Mouse (Mus musculus): ENCODE data around the gene Gm38100. TPM values are rescaled to one million over a fixed set of nuclear protein-coding genes. Genes with fewer than 3 reads are reported as not detected.

Gene Gm38100
- polyA plus RNA-seq, 1 experiment from 2014 or later: not detected

DNA sequence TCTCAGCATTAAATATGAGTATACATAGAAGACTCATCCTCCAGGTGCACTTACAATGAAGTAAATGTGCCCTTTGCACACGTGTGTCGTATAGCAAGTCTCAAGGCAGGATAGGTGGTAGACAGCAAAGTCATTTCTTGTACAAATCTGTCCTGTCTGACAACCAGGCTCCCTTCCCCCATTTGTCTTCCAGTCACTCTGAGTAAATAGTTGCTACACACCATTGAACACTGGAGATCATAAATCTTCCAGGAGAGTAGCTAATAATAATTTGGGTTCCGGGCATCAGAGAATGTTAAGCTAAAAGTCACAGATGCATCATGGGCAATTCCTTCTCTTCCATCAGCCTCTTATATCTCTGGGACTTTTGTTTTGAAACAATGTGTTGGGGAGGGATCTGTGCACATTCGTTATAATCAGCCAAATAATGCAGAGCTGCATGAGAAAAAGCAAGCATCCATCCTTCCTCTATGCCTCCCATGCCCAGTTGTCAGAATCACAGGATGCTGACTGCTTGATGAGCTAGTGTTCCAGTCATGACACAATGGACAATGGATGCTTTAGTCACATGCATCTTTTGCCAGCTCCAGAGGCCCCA is 26.7 kb downstream of the Gm38100 start:
- DNase-seq (no peak), ATAC-seq (ENCODE audit: low FRiP score, low TSS enrichment) (no peak)
- H3K27ac ChIP-seq (replicated peaks; ENCODE audit: low read depth, low read length): no peak overlapping the region
- no peak overlapping the region for H3K9ac ChIP-seq (replicated peaks; ENCODE audit: low read length)
- H3K27me3 ChIP-seq (ENCODE audit: control insufficient read depth, insufficient read depth, low read length): no peaks in the 10 kb centered on the region
- H3K9me3 ChIP-seq (ENCODE audit: control insufficient read depth, low read length): no peaks in the 10 kb centered on the region
- no peaks in the 10 kb centered on the region for H3K4me1 ChIP-seq (ENCODE audit: control insufficient read depth, insufficient read depth, low read length)
- 81% methylated on average over 4 of the region's 4 CpGs for WGBS
- no peaks in the 10 kb centered on the region for H3K36me3 ChIP-seq (ENCODE audit: control insufficient read depth, insufficient read depth, low read length)
- H3K4me2 ChIP-seq (ENCODE audit: low read length): no peak overlapping the region
- H3K4me3 ChIP-seq (replicated peaks; ENCODE audit: low read depth, low read length): no peak overlapping the region

DNA sequence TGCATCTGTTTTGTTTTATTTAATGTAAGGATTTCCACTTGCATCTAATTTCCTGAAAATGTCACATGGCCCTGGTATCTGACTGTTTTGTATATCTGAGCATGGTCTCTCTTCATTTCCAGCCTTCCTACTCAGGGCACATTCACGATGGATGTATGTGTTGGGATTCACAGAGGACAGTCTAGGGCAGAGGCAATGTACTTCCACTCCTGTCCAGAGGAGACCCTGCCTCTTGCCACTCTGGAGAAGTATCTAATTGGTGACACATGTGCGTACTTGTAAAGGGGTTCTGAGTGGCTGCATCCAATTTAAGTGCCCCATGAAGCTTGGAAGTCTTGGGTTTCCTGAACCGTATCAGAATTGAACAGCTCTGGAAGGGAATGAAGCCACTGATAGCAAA is 30.3 kb downstream of the Gm38100 start:
- ATAC-seq (ENCODE audit: low FRiP score, low TSS enrichment) (no peak), DNase-seq (no peak)
- Histone ChIP-seq H3K27ac (replicated peaks; ENCODE audit: low read depth, low read length) (no peak overlapping the region), H3K4me1 (ENCODE audit: control insufficient read depth, insufficient read depth, low read length) (no peaks in the 10 kb centered on the region), H3K4me2 (ENCODE audit: low read length) (no peak overlapping the region), H3K4me3 (replicated peaks; ENCODE audit: low read depth, low read length) (no peak overlapping the region), H3K9me3 (ENCODE audit: control insufficient read depth, low read length) (no peaks in the 10 kb centered on the region), H3K27me3 (ENCODE audit: control insufficient read depth, insufficient read depth, low read length) (no peaks in the 10 kb centered on the region), H3K36me3 (ENCODE audit: control insufficient read depth, insufficient read depth, low read length) (no peaks in the 10 kb centered on the region), H3K9ac (replicated peaks; ENCODE audit: low read length) (no peak overlapping the region)
- 81% methylated on average over 3 of the region's 3 CpGs for WGBS

DNA sequence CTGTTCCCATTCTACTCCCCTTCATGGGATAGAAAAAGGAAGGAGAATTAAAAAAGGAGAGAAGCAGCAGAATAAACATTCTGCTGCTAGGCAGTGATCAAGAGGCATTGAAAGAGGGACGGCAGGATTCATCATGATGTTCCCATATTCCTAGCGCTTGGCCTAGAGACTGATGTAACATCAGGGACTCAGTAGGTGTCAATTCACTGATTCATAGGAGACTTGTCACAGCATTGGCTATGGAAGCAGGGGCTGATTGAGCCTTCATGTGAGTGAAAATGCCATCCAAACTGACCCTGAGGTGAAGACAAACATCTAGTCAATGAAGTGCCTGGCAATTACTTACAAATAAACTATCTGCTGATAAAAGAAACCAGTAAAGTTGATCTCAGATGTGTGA is 30.7 kb downstream of the Gm38100 start:
- Histone ChIP-seq H3K4me1 (ENCODE audit: control insufficient read depth, insufficient read depth, low read length) (no peaks in the 10 kb centered on the region), H3K9me3 (ENCODE audit: control insufficient read depth, low read length) (no peaks in the 10 kb centered on the region), H3K4me2 (ENCODE audit: low read length) (no peak overlapping the region), H3K4me3 (replicated peaks; ENCODE audit: low read depth, low read length) (no peak overlapping the region), H3K27me3 (ENCODE audit: control insufficient read depth, insufficient read depth, low read length) (no peaks in the 10 kb centered on the region), H3K27ac (replicated peaks; ENCODE audit: low read depth, low read length) (no peak overlapping the region), H3K9ac (replicated peaks; ENCODE audit: low read length) (no peak overlapping the region), H3K36me3 (ENCODE audit: control insufficient read depth, insufficient read depth, low read length) (no peaks in the 10 kb centered on the region)
- no peak for ATAC-seq (ENCODE audit: low FRiP score, low TSS enrichment)
- DNase-seq: no peak
- 87% methylated on average over 2 of the region's 2 CpGs for WGBS

DNA sequence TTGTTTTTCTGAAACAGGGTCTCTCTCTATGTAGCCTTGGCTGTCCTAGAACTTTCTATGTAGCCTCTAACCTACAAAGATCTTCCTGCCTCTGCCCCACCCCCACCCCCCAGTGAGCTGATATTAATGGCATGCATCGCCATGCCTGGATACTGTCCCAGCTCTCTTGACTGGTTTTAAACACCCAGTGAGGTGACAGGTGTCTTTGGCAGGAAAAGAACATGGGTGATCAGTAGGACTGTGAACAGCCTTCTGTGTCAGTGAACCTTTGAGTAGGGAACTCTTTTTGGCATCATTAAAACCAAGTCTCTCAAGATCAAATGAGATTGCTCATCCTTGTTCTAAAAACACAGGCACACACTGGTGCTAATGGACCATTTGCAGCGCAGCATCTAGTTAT is 41.7 kb downstream of the Gm38100 start:
- DNase-seq (no peak), ATAC-seq (ENCODE audit: low FRiP score, low TSS enrichment) (no peak)
- Histone ChIP-seq H3K36me3 (ENCODE audit: control insufficient read depth, insufficient read depth, low read length) (no peaks in the 10 kb centered on the region), H3K9me3 (ENCODE audit: control insufficient read depth, low read length) (no peaks in the 10 kb centered on the region), H3K4me1 (ENCODE audit: control insufficient read depth, insufficient read depth, low read length) (no peaks in the 10 kb centered on the region), H3K4me3 (replicated peaks; ENCODE audit: low read depth, low read length) (no peak overlapping the region), H3K27ac (replicated peaks; ENCODE audit: low read depth, low read length) (no peak overlapping the region), H3K9ac (replicated peaks; ENCODE audit: low read length) (no peak overlapping the region), H3K27me3 (ENCODE audit: control insufficient read depth, insufficient read depth, low read length) (no peaks in the 10 kb centered on the region), H3K4me2 (ENCODE audit: low read length) (no peak overlapping the region)
- 93% methylated on average over 2 of the region's 2 CpGs for WGBS

DNA sequence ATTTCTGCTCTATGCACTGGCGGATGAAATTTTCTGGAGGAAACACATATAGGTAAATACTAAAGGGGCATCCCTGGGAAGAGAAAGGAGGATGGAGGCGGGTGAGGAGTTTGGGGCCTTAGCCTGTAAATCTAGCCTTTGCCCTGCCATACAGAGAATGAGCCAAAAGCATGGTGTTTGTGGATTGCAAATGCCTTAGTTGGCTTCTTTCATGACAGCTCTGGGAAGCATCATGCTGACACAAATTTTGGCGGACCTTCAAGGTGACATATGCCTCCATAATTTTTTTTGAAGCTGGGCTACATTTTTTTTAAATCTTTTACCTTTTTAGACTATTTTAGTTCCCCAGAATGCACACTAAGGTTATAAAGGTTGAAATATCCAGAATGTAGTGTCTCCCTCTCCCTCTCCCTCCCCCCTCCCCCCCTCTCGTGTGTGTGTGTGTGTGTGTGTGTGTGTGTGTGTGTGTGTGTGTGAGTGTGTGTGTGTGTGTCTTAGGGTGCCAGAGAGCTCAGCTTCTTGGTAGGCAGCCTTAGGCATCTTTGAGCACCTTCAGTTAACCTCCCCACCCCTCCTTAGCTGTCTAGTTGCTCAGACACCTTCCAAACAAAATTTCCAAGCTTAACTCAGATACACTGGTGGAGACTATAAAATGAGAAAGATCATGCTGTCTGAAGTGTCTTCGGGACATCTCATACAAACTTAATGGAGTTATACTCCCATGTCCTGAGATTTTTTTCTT is 47.0 kb downstream of the Gm38100 start:
- 96% methylated on average over 4 of the region's 5 CpGs for WGBS
- Histone ChIP-seq H3K27ac (replicated peaks; ENCODE audit: low read depth, low read length) (no peak overlapping the region), H3K9me3 (ENCODE audit: control insufficient read depth, low read length) (no peaks in the 10 kb centered on the region), H3K27me3 (ENCODE audit: control insufficient read depth, insufficient read depth, low read length) (no peaks in the 10 kb centered on the region), H3K4me3 (replicated peaks; ENCODE audit: low read depth, low read length) (no peak overlapping the region), H3K4me2 (ENCODE audit: low read length) (no peak overlapping the region), H3K9ac (replicated peaks; ENCODE audit: low read length) (no peak overlapping the region), H3K36me3 (ENCODE audit: control insufficient read depth, insufficient read depth, low read length) (no peaks in the 10 kb centered on the region), H3K4me1 (ENCODE audit: control insufficient read depth, insufficient read depth, low read length) (no peaks in the 10 kb centered on the region)
- no peak for DNase-seq
- no peak for ATAC-seq (ENCODE audit: low FRiP score, low TSS enrichment)

DNA sequence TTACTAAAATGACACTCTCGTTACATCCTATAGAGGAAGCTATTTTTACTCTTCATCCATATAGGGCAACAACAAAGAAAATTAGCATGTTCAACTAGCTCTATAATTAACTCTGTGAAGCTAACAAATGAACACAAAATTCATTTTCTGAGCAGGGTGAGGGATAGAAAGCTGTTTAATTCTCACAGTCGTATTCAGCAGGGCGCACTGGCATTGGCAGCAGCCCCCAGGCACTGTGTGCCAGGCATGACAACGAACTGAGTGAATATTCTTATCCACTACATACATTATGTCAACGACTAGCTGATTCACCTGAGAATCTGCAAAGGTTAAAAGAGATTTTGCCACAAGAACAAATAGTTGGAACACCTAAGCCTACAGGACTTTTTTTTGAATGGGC is 50.6 kb downstream of the Gm38100 start:
- Histone ChIP-seq H3K4me3 (replicated peaks; ENCODE audit: low read depth, low read length) (no peak overlapping the region), H3K4me1 (ENCODE audit: control insufficient read depth, insufficient read depth, low read length) (no peaks in the 10 kb centered on the region), H3K27ac (replicated peaks; ENCODE audit: low read depth, low read length) (no peak overlapping the region), H3K27me3 (ENCODE audit: control insufficient read depth, insufficient read depth, low read length) (no peaks in the 10 kb centered on the region), H3K36me3 (ENCODE audit: control insufficient read depth, insufficient read depth, low read length) (no peaks in the 10 kb centered on the region), H3K9ac (replicated peaks; ENCODE audit: low read length) (no peak overlapping the region), H3K4me2 (ENCODE audit: low read length) (no peak overlapping the region), H3K9me3 (ENCODE audit: control insufficient read depth, low read length) (no peaks in the 10 kb centered on the region)
- 70% methylated on average over 5 of the region's 5 CpGs for WGBS
- DNase-seq (peak; percentile 11), ATAC-seq (ENCODE audit: low FRiP score, low TSS enrichment) (no peak)

Other genes with a start within 250 kb of the Gm38100 start
- 6.3 and 6.5 TPM in 2 replicates for gene Opn3, start 227.6 kb upstream of the Gm38100 start, polyA plus RNA-seq (2014; fragmentation: Nextera tagmentation; extraction: Ambion mirVana)
- 5.6 TPM in 2 replicates for gene Chml, start 227.4 kb upstream of the Gm38100 start, polyA plus RNA-seq (2014; fragmentation: Nextera tagmentation; extraction: Ambion mirVana)
- not detected in 2 replicates for gene Wdr64, start 221.7 kb upstream of the Gm38100 start, polyA plus RNA-seq (2014; fragmentation: Nextera tagmentation; extraction: Ambion mirVana)
- gene Exo1, start 39.7 kb upstream of the Gm38100 start, polyA plus RNA-seq (2014; fragmentation: Nextera tagmentation; extraction: Ambion mirVana): 6.4 and 17.1 TPM in 2 replicates
- 0.59 and 1.0 TPM in 2 replicates for gene Rbm8a2, start 58.8 kb downstream of the Gm38100 start, polyA plus RNA-seq (2014; fragmentation: Nextera tagmentation; extraction: Ambion mirVana)

All from midbrain, embryonic 14.5 days (tissue).